Mouse (Mus musculus): ENCODE data around the gene Acsl6. TPM values are rescaled to one million over a fixed set of nuclear protein-coding genes. Genes with fewer than 3 reads are reported as not detected.
"Not testable (repeated sequence)": the region's sequence is repeated elsewhere in the genome, so short reads cannot be mapped to it uniquely, and the experiment has no call there.

The Acsl6 gene
- polyA plus RNA-seq, 1 experiment from 2014 or later = 0.42 TPM

DNA sequence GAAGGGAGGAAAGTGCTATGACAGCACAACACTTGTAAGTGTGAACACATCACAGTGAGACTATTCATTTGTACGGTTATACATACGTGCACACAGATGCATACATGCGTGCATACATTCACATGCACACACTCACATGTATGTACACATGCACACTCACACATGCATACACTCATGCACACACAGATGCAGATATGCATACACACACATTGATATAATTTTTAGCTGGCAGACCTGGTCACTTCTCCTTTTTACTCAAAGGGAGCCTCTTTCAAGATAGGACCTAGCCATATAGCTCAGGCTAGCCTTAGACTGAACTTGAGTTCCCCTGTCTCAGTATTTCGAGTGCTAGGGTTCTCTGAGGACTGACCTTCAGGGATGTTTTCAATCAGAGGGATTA lies 87.7 kb downstream of the Acsl6 start:
- no peak for DNase-seq (ENCODE audit: low read depth, low spot score)
- CTCF ChIA-PET = no interaction called here
- H3K27me3 ChIP-seq = peaks cover 3% of the 10 kb centered on the region
- in situ Hi-C loops (cut with MboI; ENCODE audit: low pct_unique_long_range_greater_than_20kb) = no loop called here
- TF ChIP-seq CTCF (IDR thresholded peaks at IDR 0.05) = no peak
- no peak for ATAC-seq
- POLR2A ChIA-PET = no interaction called here

DNA sequence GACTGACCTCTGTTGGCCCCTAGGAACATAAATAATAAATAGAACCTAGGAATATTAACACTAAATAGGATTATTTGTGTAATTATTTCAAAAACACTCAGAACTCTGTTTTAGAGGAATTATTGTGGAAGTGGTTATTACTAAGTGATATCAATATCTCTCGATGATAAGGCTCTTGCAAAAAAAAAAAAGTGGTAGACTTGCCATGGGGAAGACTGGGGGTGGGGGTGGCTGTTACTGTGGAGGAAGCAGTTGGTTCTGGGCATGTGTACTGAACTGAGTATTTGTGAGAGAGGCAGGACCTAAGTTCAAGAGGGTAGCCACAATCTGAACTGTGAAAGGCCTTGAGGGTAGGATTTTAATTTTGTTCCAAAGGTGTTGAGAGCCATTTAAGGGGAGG lies 93.1 kb downstream of the Acsl6 start:
- H3K27me3 ChIP-seq = peaks cover 2% of the 10 kb centered on the region
- POLR2A ChIA-PET = no interaction called here
- no peak for TF ChIP-seq CTCF (IDR thresholded peaks at IDR 0.05)
- ATAC-seq (no peak), DNase-seq (ENCODE audit: low read depth, low spot score) (no peak)
- CTCF ChIA-PET = interaction anchor here (1.3 kb wide), 1 partner anchor 17 kb away, joined by 3 read pairs; no protein-coding TSS in a partner anchor
- in situ Hi-C loops (cut with MboI; ENCODE audit: low pct_unique_long_range_greater_than_20kb) = no loop called here

- no peak for DNase-seq (ENCODE audit: low read depth, low spot score)
- no peak for ATAC-seq
- in situ Hi-C loops (cut with MboI; ENCODE audit: low pct_unique_long_range_greater_than_20kb) = no loop called here
- CTCF ChIA-PET = no interaction called here
- H3K27me3 ChIP-seq = no peaks in the 10 kb centered on the region
- POLR2A ChIA-PET = no interaction called here
- TF ChIP-seq CTCF (IDR thresholded peaks at IDR 0.05) = no peak
These were observed 94.5 kb downstream of the Acsl6 start for GRCm38 (mm10) chr11:54398058-54398457.

DNA sequence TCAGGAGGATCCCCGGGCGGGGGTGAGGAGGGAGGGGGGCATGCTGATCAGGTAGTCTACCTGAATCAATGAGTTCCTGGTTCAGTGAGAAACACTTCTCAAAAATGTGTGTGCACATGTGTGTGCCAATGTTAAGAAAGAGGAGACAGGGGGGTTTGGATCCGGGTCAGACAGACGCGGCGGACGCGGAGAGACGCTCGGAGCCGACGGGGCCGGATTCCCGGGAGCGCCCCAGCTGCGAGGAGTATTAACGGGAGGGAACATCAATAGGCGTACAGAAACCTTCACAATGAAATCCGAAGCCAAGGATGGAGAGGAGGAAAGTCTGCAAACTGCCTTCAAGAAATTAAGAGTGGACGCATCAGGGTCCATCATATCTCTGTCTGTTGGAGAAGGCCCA lies 97.2 kb downstream of the Acsl6 start:
- POLR2A ChIA-PET; in situ Hi-C loops (cut with MboI; ENCODE audit: low pct_unique_long_range_greater_than_20kb); DNase-seq (ENCODE audit: low read depth, low spot score); H3K27me3 ChIP-seq; ATAC-seq; CTCF ChIA-PET: not testable (repeated sequence)

GRCm38 (mm10) chr11:54404885-54405284 lies 101.3 kb downstream of the Acsl6 start:
- in situ Hi-C loops (cut with MboI; ENCODE audit: low pct_unique_long_range_greater_than_20kb) = no loop called here
- H3K27me3 ChIP-seq = peaks cover 3% of the 10 kb centered on the region
- ATAC-seq (no peak), DNase-seq (ENCODE audit: low read depth, low spot score) (no peak)
- CTCF ChIA-PET = no interaction called here
- TF ChIP-seq CTCF (IDR thresholded peaks at IDR 0.05) = no peak
- POLR2A ChIA-PET = no interaction called here

DNA sequence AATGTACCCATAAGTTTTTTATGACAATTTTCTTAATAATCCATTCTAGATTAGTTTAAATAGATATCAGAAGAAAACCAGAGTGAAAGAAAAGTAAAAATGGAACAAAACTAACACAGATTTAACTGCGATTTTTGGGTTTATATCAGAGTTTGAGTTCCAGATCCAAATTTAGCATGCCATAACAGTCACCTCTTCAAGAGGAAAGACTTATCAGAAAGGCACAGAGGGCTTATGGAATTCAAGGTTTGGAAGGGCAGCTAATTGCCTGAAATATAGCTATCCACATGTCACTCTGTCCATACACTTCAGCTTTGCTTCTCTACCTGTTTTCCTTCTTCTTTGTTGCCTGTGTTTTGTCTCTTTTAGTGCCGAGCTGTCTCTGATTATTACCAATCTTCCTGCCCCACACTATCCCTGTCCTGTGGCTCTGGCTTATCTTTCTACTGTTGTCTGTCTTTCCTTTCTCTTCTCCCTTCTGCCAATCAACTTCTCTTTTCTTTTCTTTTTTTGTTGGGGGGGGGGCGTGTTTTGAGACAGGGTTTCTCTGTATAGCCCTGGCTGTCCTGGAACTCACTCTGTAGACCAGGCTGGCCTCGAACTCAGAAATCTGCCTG lies 103.4 kb downstream of the Acsl6 start:
- in situ Hi-C loops (cut with MboI; ENCODE audit: low pct_unique_long_range_greater_than_20kb) = no loop called here
- CTCF ChIA-PET = no interaction called here
- no peak for TF ChIP-seq CTCF (IDR thresholded peaks at IDR 0.05)
- H3K27me3 ChIP-seq = peaks cover 3% of the 10 kb centered on the region
- DNase-seq (ENCODE audit: low read depth, low spot score) (no peak), ATAC-seq (no peak)
- POLR2A ChIA-PET = no interaction called here

DNA sequence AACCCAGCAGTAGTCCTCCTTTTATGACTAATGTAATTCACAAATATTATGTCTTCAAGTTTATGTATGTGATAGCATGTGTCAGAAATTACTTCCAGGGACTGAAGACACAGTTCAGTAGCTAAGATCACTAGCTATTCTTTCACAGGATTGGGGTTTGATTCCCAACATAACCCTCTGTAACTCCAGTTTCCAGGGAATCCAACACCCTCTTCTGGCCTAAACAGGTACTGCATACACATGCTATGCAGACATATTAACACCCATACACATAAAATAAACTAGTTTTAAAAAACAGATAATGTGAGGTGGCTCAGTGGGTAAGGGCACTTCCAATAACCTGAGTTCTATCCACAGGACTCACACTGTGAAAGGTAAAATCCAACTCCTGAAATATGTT lies 107.0 kb downstream of the Acsl6 start:
- DNase-seq (ENCODE audit: low read depth, low spot score) (no peak), ATAC-seq (no peak)
- ChIA-PET POLR2A (no interaction called here), CTCF (no interaction called here)
- in situ Hi-C loops (cut with MboI; ENCODE audit: low pct_unique_long_range_greater_than_20kb) = loop anchor here (10.0 kb wide), 1 partner anchor 106 kb away; the partner anchor contains the start of gene Acsl6
- peak; percentile 33 for TF ChIP-seq CTCF (IDR thresholded peaks at IDR 0.05)
- no peaks in the 10 kb centered on the region for H3K27me3 ChIP-seq

DNA sequence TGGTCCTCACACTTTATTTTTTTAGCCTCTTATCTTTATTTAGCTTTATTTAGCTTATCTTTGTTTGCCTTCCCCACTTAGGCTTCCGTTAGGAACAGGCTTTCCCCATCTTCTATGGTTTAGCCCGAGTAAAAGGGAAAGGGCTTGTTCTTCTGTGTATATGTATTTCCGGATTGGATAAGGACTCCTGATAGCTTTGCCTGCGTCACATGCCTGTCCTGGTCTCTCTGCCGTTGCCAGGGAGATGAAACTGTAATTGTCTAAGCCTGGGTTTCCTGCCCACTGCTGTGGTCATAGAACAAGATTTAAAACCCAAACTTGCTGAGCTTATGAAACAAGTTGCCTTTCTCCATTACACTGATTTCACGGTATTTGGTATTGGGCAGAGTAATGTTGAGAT lies 109.4 kb downstream of the Acsl6 start:
- DNase-seq (ENCODE audit: low read depth, low spot score) (peak; percentile 68), ATAC-seq (peak; percentile 71)
- CTCF ChIA-PET = no interaction called here
- no peak for TF ChIP-seq CTCF (IDR thresholded peaks at IDR 0.05)
- in situ Hi-C loops (cut with MboI; ENCODE audit: low pct_unique_long_range_greater_than_20kb) = loop anchor here (10.0 kb wide), 1 partner anchor 108 kb away; the partner anchor contains the start of gene Acsl6
- H3K27me3 ChIP-seq = no peaks in the 10 kb centered on the region
- POLR2A ChIA-PET = interaction anchor here (1.9 kb wide), 1 partner anchor 25 kb away, joined by 12 read pairs; the partner anchor contains the start of gene Fnip1

Other genes with a start within 250 kb of the Acsl6 start
- gene Pdlim4, start 234.8 kb upstream of the Acsl6 start, polyA plus RNA-seq (2021) = 0.51 TPM
- 66.8 TPM for gene P4ha2, start 203.7 kb upstream of the Acsl6 start, polyA plus RNA-seq (2021)
- 0.17 TPM for gene Csf2, start 54.1 kb upstream of the Acsl6 start, polyA plus RNA-seq (2021)
- not detected for gene Il3, start 36.5 kb upstream of the Acsl6 start, polyA plus RNA-seq (2021)
- gene Meikin, start 66.9 kb downstream of the Acsl6 start, polyA plus RNA-seq (2021) = not detected
- gene Fnip1, start 134.4 kb downstream of the Acsl6 start, polyA plus RNA-seq (2021) = 23.7 TPM
- gene Rapgef6, start 219.0 kb downstream of the Acsl6 start, polyA plus RNA-seq (2021) = 17.8 TPM